Mouse (Mus musculus): Measurements from ENCODE around the gene Peg3.

- TF ChIP-seq POLR2A (IDR thresholded peaks at IDR 0.05; ENCODE audit: insufficient read depth, low read depth, low read length): no peak
- no peak for TF ChIP-seq CTCF (IDR thresholded peaks at IDR 0.05; ENCODE audit: insufficient read depth, low read depth, low read length)
Measured at GRCm38 (mm10) chr7:6753440-6753839, 23.2 kb upstream of the Peg3 start.

Measured in olfactory bulb, adult 2 months (tissue).